ENCODE assay signal across 8 mouse cellular contexts in genomic region chr9:11435019-11435418, GRCm38 (mm10).
DNase-seq lines count a peak whose midpoint lies in the region; ATAC-seq and TF ChIP-seq lines count a peak whose summit lies in the region.

No protein-coding gene starts in this region.

- no peaks in the 10 kb centered on the region for H3K27me3 ChIP-seq in lung, postnatal 0 days (replicated peaks; ENCODE audit: insufficient read depth, low read length)

- TF ChIP-seq EP300 in lung, postnatal 0 days (IDR thresholded peaks at IDR 0.05): no peak

- 0 out of 2 replicates have a peak, but pooled peaks have one; percentile 24 for TF ChIP-seq CTCF in lung, postnatal 0 days (IDR thresholded peaks at IDR 0.05)

- H3K27ac ChIP-seq in lung, postnatal 0 days (ENCODE audit: low read length): no peak overlapping the region

- WGBS in lung, postnatal 0 days: 15% methylated on average over 2 of the region's 2 CpGs

- ATAC-seq in lung, postnatal 0 days: no peak
- ATAC-seq in megakaryocyte-erythroid progenitor cell, adult 5-6 weeks (replicated peaks; ENCODE audit: low FRiP score, low TSS enrichment, poor library complexity, severe bottlenecking): no peak

- no peaks in the 10 kb centered on the region for H3K9me3 ChIP-seq in lung, postnatal 0 days (ENCODE audit: low read length)

- no peak overlapping the region for H3K9ac ChIP-seq in lung, postnatal 0 days (replicated peaks; ENCODE audit: low read depth)

- H3K36me3 ChIP-seq in lung, postnatal 0 days (ENCODE audit: insufficient read depth, low read length): no peaks in the 10 kb centered on the region

- DNase-seq in adrenal gland, adult (ENCODE audit: inconsistent age in 2 of 2, low spot score in 1 of 2): peak; percentile 6 to 65
- DNase-seq in adrenal gland, adult 8-10 months: no peak
- DNase-seq in lung, postnatal 0 days (ENCODE audit: low spot score): peak; percentile 6
- no peak for DNase-seq in lung, postnatal 4 days
- peak; percentile 38 for DNase-seq in adrenal gland, postnatal 14 days
- DNase-seq in forelimb bud, embryonic 11.5 days (ENCODE audit: low read depth, low spot score): peak; percentile 21
- DNase-seq in mesoderm, embryonic 11.5 days (ENCODE audit: low read depth, low spot score): peak; percentile 37

- no peak overlapping the region for H3K4me2 ChIP-seq in lung, postnatal 0 days (replicated peaks; ENCODE audit: low read depth, low read length)

- no peaks in the 10 kb centered on the region for H3K4me1 ChIP-seq in lung, postnatal 0 days (ENCODE audit: insufficient read depth, low read depth, low read length)

- no peak overlapping the region for H3K4me3 ChIP-seq in lung, postnatal 0 days (ENCODE audit: low read depth, low read length)

Comparison
In these comparisons a context has a peak if more than half of its experiments do, and no peak if none do; other contexts are left out.
1. DNase-seq: peak in adrenal gland, adult (2 of 2), lung, postnatal 0 days (single experiment), adrenal gland, postnatal 14 days (single experiment), forelimb bud, embryonic 11.5 days (single experiment) and mesoderm, embryonic 11.5 days (single experiment); none in adrenal gland, adult 8-10 months (single experiment) and lung, postnatal 4 days (0 of 2).